Mouse (Mus musculus) kidney, embryonic 14.5 days (tissue): ENCODE measurements at regions not wholly inside any gene's neighbourhood (a gene's known extent, or its start where the extent isn't known, plus 50 kb on each side); places are given as distances from the start of the nearest gene placed in this dataset.

ENCODE experiments used
- ATAC-seq: fragments of 200-750 bp; cut with Nextera tagmentation; 2 replicates; pipeline ENCODE4 v1.8.0; 2017; ENCODE audit warnings: moderate number of reproducible peaks, mild to moderate bottlenecking, moderate TSS enrichment, moderate library complexity; ENCODE audit not compliant: low FRiP score, low TSS enrichment
- H3K27ac ChIP-seq: fragments of 300-500 bp; sonication (generic); 2 replicates; pipeline ENCODE4 v1.5.1; 2014; ENCODE audit warnings: low read depth, mild to moderate bottlenecking, low read length, moderate library complexity, mixed read lengths
- H3K27me3 ChIP-seq: fragments of 300-500 bp; sonication (generic); 2 replicates; pipeline ENCODE4 v1.6.1; 2014; ENCODE audit warnings: mild to moderate bottlenecking, low read length; ENCODE audit not compliant: control insufficient read depth, insufficient read depth
- H3K36me3 ChIP-seq: fragments of 300-500 bp; sonication (generic); 2 replicates; pipeline ENCODE4 v1.6.1; 2014; ENCODE audit warnings: low read length, mixed read lengths; ENCODE audit not compliant: control insufficient read depth, insufficient read depth
- H3K4me1 ChIP-seq: fragments of 300-500 bp; sonication (generic); 2 replicates; pipeline ENCODE4 v1.6.1; 2014; ENCODE audit warnings: low read length, mixed read lengths; ENCODE audit not compliant: control insufficient read depth, insufficient read depth
- H3K4me2 ChIP-seq: fragments of 300-500 bp; sonication (generic); replicated peaks from 2 replicates; pipeline ENCODE4 v1.6.1; 2014; ENCODE audit warnings: low read depth, mild to moderate bottlenecking, low read length
- H3K4me3 ChIP-seq: fragments of 300-500 bp; sonication (generic); 2 replicates; pipeline ENCODE4 v1.5.1; 2014; ENCODE audit warnings: mild to moderate bottlenecking, low read length
- H3K9ac ChIP-seq: fragments of 300-500 bp; sonication (generic); 2 replicates; pipeline ENCODE4 v1.6.1; 2014; ENCODE audit warnings: low read depth, mild to moderate bottlenecking, low read length, moderate library complexity
- H3K9me3 ChIP-seq: fragments of 300-500 bp; sonication (generic); 2 replicates; pipeline ENCODE4 v1.6.1; 2016; ENCODE audit warnings: low read length; ENCODE audit not compliant: control insufficient read depth
- WGBS: fragments of 180-500 bp; shearing (Covaris S2); extraction: QIAGEN DNeasy Blood & Tissue Kit; methylation state at CpG from one replicate; pipeline ENCODE4 v1.1.7; 2014; 5-methylcytosine and 5-hydroxymethylcytosine counted together

DNA sequence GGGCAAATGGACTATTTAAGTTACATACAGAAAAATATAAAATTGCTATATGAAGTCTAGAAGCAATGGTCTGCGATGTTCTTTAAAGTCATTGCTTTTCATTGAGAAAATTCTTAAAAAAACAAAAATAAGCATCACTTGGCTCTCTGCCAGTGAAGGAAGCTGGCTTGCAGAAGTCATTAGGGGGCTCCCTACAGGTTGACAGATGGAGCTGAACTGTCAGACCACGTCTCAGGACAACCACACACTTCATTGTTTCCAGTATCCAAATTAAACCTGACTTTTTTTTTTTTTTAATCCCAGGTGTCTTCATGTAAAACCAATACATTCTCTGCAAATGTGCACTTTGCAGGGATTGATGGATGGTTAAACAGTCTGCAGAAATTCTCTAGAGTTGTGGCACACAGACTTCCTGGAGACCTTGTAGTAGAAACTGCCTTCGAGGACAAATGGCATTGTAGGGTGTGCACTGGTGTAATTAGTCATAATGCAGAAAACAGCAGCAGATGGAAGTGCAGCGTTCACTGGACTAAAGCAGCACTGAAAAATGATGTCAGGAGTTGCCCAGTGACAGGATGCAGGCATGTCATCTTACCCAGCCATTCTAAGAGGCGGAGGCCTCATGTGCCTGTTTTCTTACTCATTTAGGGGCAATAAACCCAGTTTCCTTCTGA, 203.4 kb upstream of the Impg1 start:
- H3K4me3 ChIP-seq: no peak overlapping the region
- no peaks in the 10 kb centered on the region for H3K27me3 ChIP-seq
- WGBS: 64% methylated on average over 5 of the region's 5 CpGs
- H3K4me1 ChIP-seq: no peaks in the 10 kb centered on the region
- H3K9me3 ChIP-seq: no peaks in the 10 kb centered on the region
- ATAC-seq: no peak
- no peak overlapping the region for H3K9ac ChIP-seq
- H3K27ac ChIP-seq: no peak overlapping the region
- H3K36me3 ChIP-seq: no peaks in the 10 kb centered on the region
- H3K4me2 ChIP-seq: no peak overlapping the region

DNA sequence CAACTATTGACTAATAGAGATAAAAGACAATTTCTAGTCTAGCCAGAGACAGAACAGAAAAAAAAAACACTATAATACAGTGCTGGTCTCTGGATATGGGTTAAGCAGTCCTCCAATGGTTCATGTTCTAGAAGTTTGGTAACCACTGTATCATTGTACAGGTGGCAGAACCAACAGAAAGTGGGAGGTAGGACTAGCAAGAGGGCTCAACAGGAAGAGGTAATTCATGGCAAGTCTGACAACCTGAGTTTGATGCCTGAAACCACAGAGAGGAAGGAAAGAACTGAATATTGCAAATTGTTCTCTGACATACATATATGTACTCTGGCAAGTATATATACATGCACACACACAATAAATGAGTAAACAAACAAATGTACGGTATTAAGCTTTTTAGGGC, 193.5 kb upstream of the Impg1 start:
- no peaks in the 10 kb centered on the region for H3K36me3 ChIP-seq
- no peaks in the 10 kb centered on the region for H3K4me1 ChIP-seq
- WGBS: 93% methylated on average over 1 of the region's 1 CpGs
- H3K9me3 ChIP-seq: no peaks in the 10 kb centered on the region
- H3K4me2 ChIP-seq: no peak overlapping the region
- H3K4me3 ChIP-seq: no peak overlapping the region
- H3K27ac ChIP-seq: no peak overlapping the region
- no peak overlapping the region for H3K9ac ChIP-seq
- no peaks in the 10 kb centered on the region for H3K27me3 ChIP-seq
- no peak for ATAC-seq

DNA sequence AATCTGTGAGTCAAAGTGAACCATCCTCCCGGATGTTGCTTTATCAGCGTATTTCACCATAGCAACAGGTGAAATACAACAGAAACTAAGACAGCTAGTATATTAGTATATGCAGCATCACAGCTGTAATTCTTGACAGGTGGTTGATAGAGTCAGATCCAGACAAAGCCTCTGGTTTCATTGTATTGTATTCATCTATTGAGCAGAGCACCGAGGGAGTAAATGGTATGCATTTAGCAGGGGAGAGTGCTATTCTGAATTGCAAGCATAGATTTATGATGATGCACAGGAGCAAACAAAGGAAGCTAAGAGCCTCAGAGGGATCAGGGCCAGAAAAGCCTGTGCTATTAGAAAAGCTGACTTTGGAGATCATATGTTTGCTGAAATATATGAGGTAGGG, 149.8 kb upstream of the Impg1 start:
- H3K4me2 ChIP-seq: no peak overlapping the region
- no peak overlapping the region for H3K9ac ChIP-seq
- no peaks in the 10 kb centered on the region for H3K27me3 ChIP-seq
- H3K27ac ChIP-seq: no peak overlapping the region
- no peak for ATAC-seq
- no peak overlapping the region for H3K4me3 ChIP-seq
- H3K9me3 ChIP-seq: no peaks in the 10 kb centered on the region
- H3K36me3 ChIP-seq: no peaks in the 10 kb centered on the region
- 85% methylated on average over 3 of the region's 3 CpGs for WGBS
- H3K4me1 ChIP-seq: no peaks in the 10 kb centered on the region

DNA sequence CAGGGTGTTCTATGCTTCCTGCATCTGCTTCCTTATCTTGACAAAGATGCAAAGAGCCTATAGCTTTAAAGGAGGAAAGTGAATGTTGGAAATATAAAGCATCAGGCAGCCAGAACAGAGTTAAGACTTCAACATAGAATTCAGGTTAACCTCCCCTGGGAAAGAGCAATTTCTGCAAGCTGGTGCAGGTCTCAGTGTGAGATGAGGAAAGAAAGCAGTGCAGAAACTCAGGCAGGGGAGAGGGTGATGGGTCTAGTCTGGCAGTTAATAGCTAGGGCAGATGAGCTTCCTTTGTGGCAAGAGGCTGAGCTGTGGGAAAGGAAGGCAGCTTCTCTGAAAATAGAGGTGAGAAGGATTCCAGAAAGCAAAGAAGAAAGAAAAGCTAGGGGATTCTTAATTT, 134.7 kb upstream of the Impg1 start:
- ATAC-seq: no peak
- H3K36me3 ChIP-seq: no peaks in the 10 kb centered on the region
- H3K4me2 ChIP-seq: no peak overlapping the region
- no peaks in the 10 kb centered on the region for H3K4me1 ChIP-seq
- H3K27me3 ChIP-seq: no peaks in the 10 kb centered on the region
- no peak overlapping the region for H3K9ac ChIP-seq
- H3K4me3 ChIP-seq: no peak overlapping the region
- H3K27ac ChIP-seq: no peak overlapping the region
- H3K9me3 ChIP-seq: no peaks in the 10 kb centered on the region

DNA sequence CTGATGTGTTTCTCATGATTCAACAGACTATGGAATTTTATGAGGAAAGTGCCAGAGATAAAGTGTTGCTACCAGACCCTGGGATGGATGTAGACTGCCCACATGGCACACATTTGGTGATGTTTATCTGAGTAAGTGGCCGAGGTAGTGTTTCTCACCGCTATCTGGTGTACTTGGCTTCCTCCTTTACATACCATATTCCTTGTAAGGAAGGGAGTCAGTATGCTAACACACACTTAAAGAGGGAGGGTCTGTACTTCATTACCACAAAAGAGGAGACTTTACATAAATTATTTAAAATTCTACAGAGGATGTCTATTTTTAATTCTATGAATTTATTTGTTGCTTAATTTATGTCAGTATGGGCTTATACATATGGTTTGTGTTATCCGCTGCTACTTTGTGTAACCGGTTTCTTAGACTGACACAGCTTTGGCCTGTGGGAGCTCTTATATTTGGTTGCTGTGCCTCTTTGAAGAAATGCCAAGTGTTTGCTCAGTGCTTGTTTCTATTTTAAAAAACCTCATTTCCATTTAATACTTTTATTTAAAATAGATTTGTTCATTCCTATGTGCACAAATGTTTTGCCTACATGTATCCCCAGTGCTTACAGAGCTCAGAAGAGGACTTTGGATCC, 100.2 kb upstream of the Impg1 start:
- H3K36me3 ChIP-seq: no peaks in the 10 kb centered on the region
- H3K27ac ChIP-seq: no peak overlapping the region
- H3K9ac ChIP-seq: no peak overlapping the region
- H3K4me1 ChIP-seq: no peaks in the 10 kb centered on the region
- ATAC-seq: no peak
- H3K9me3 ChIP-seq: no peaks in the 10 kb centered on the region
- H3K27me3 ChIP-seq: no peaks in the 10 kb centered on the region
- 81% methylated on average over 4 of the region's 4 CpGs for WGBS
- no peak overlapping the region for H3K4me2 ChIP-seq
- no peak overlapping the region for H3K4me3 ChIP-seq

DNA sequence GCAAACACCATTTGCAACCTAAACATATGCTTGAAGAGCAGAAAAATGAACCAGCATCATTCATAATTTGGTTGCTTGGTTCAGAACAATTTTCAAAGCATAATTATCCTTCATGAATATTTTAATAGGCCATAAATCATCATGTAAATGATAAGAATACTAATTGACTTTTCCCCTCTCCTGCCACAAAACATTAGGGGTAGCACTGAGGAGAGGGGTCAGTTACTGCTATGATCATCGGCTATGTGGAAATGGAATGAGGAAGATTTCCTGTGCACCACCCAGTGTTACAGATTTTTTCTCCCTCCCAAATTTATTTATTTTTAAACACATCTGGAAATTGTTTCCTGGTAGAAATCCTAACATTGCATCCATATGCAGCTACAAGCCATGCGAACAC, 98.4 kb upstream of the Impg1 start:
- WGBS: 81% methylated on average over 2 of the region's 2 CpGs
- no peak for ATAC-seq

DNA sequence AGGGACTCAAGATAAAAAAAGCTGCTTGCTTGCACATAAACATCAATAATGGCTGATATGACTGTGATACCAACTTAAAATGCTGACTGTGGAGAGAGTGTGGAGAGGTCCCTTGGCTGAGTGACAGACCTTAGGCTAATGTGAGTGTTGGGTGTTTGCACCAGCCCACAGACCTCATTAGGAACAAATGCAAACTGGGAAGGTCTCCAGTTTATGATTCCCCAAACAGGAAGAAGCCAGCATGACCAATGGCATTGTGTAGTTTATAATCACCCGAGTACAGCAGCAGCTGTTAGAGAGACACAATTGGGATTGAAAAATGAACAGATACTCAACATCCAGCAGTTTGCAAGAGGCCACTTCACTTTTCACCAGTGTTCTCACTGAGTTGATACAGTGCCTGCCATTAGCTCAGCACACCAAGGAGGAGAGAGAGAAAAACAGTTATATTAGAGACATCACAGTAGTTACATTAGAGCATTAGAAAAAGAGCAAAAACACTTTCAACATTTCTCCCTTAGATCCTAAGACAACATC, 90.3 kb upstream of the Impg1 start:
- Histone ChIP-seq H3K9ac (no peak overlapping the region), H3K27ac (no peak overlapping the region), H3K27me3 (no peaks in the 10 kb centered on the region), H3K36me3 (no peaks in the 10 kb centered on the region), H3K4me3 (no peak overlapping the region), H3K9me3 (no peaks in the 10 kb centered on the region), H3K4me2 (no peak overlapping the region), H3K4me1 (no peaks in the 10 kb centered on the region)
- 56% methylated on average over 1 of the region's 1 CpGs for WGBS
- ATAC-seq: no peak

More for the DNA sequence above, 98.4 kb upstream of the Impg1 start:
- H3K4me1 ChIP-seq: no peaks in the 10 kb centered on the region
- H3K9me3 ChIP-seq: no peaks in the 10 kb centered on the region
- no peak overlapping the region for H3K4me3 ChIP-seq
- no peak overlapping the region for H3K4me2 ChIP-seq
- H3K27ac ChIP-seq: no peak overlapping the region
- H3K36me3 ChIP-seq: no peaks in the 10 kb centered on the region
- no peak overlapping the region for H3K9ac ChIP-seq
- H3K27me3 ChIP-seq: no peaks in the 10 kb centered on the region
